12 mouse cellular contexts compared by ENCODE assay signal in genomic region chr1:68666831-68667601, GRCm38 (mm10).
"Had no signal": no experiment of that assay in that cellular context is flagged by ENCODE, and none has a peak within 500 bp of the region (broad histone marks: within the 10 kb centered on the region; RNA-seq: fewer than 3 reads in every experiment).

No protein-coding gene starts in this region.

- H3K27me3 ChIP-seq: liver, embryonic 12.5 days; lung, embryonic 15.5 days; midbrain, embryonic 12.5 days had no signal

- H3K36me3 ChIP-seq: limb, embryonic 10.5 days; liver, embryonic 12.5 days; lung, embryonic 15.5 days; midbrain, embryonic 12.5 days had no signal

- H3K4me1 ChIP-seq: limb, embryonic 10.5 days; liver, embryonic 12.5 days; lung, embryonic 15.5 days; midbrain, embryonic 12.5 days had no signal

- H3K9me3 ChIP-seq: limb, embryonic 10.5 days; liver, embryonic 12.5 days; lung, embryonic 15.5 days; midbrain, embryonic 12.5 days had no signal

- H3K4me3 ChIP-seq: left cerebral cortex, adult 2 months; limb, embryonic 10.5 days; liver, embryonic 12.5 days; lung, embryonic 15.5 days; midbrain, embryonic 12.5 days had no signal

- DNase-seq: kidney, adult 9 months; kidney, postnatal 36 days; thymus, adult 18-20 months; thymus, postnatal 25 days had no signal

- H3K9ac ChIP-seq: liver, embryonic 12.5 days; lung, embryonic 15.5 days; midbrain, embryonic 12.5 days had no signal

- H3K27ac ChIP-seq: kidney, postnatal 0 days; left cerebral cortex, adult 2 months; limb, embryonic 10.5 days; liver, embryonic 12.5 days; lung, embryonic 15.5 days; midbrain, embryonic 12.5 days; stomach, postnatal 0 days had no signal

- ATAC-seq: intestine, postnatal 0 days; liver, embryonic 12.5 days had no signal

- H3K4me2 ChIP-seq: liver, embryonic 12.5 days; lung, embryonic 15.5 days; midbrain, embryonic 12.5 days had no signal
